Mouse (Mus musculus): ENCODE results near the gene Zdhhc16. TPM values are rescaled to one million over a fixed set of nuclear protein-coding genes. Genes with fewer than 3 reads are reported as not detected.

The Zdhhc16 gene
- polyA plus RNA-seq, 1 experiment from 2014 or later, result 17.4 TPM

- Histone ChIP-seq H3K27ac (no peak overlapping the region), H3K79me2 (ENCODE audit: inconsistent target) (peaks cover 62% of the 10 kb centered on the region), H3K4me3 (ENCODE audit: inconsistent target) (no peak overlapping the region), H3K36me3 (ENCODE audit: inconsistent target) (peaks cover 32% of the 10 kb centered on the region)
- 100% methylated on average over 1 of the region's 1 CpGs for WGBS (ENCODE audit: missing documents)
These were observed 2.6 kb downstream of the Zdhhc16 start for GRCm38 (mm10) chr19:41935921-41936320.

GRCm38 (mm10) chr19:41938539-41938938, 5.3 kb downstream of the Zdhhc16 start:
- Histone ChIP-seq H3K79me2 (ENCODE audit: inconsistent target) (peaks cover 47% of the 10 kb centered on the region), H3K36me3 (ENCODE audit: inconsistent target) (peaks cover 57% of the 10 kb centered on the region), H3K4me3 (ENCODE audit: inconsistent target) (no peak overlapping the region), H3K27ac (no peak overlapping the region)
- 97% methylated on average over 5 of the region's 5 CpGs for WGBS (ENCODE audit: missing documents)

GRCm38 (mm10) chr19:41943841-41944240, 10.6 kb downstream of the Zdhhc16 start:
- Histone ChIP-seq H3K27ac (no peak overlapping the region), H3K4me3 (ENCODE audit: inconsistent target) (no peak overlapping the region), H3K36me3 (ENCODE audit: inconsistent target) (peaks cover 93% of the 10 kb centered on the region), H3K79me2 (ENCODE audit: inconsistent target) (no peaks in the 10 kb centered on the region)
- 94% methylated on average over 7 of the region's 7 CpGs for WGBS (ENCODE audit: missing documents)

- WGBS (ENCODE audit: missing documents), result 87% methylated on average over 4 of the region's 4 CpGs
- Histone ChIP-seq H3K27ac (no peak overlapping the region), H3K4me3 (ENCODE audit: inconsistent target) (no peak overlapping the region), H3K79me2 (ENCODE audit: inconsistent target) (no peaks in the 10 kb centered on the region), H3K36me3 (ENCODE audit: inconsistent target) (peaks cover 91% of the 10 kb centered on the region)
These were observed 19.0 kb downstream of the Zdhhc16 start for GRCm38 (mm10) chr19:41952287-41952686.

GRCm38 (mm10) chr19:41953574-41953973, 20.3 kb downstream of the Zdhhc16 start:
- 100% methylated on average over 3 of the region's 3 CpGs for WGBS (ENCODE audit: missing documents)
- Histone ChIP-seq H3K79me2 (ENCODE audit: inconsistent target) (no peaks in the 10 kb centered on the region), H3K4me3 (ENCODE audit: inconsistent target) (no peak overlapping the region), H3K36me3 (ENCODE audit: inconsistent target) (peaks cover 91% of the 10 kb centered on the region), H3K27ac (no peak overlapping the region)

- WGBS (ENCODE audit: missing documents), result 61% methylated on average over 7 of the region's 7 CpGs
- peaks cover 40% of the 10 kb centered on the region for H3K36me3 ChIP-seq (ENCODE audit: inconsistent target)
These were observed 36.3 kb downstream of the Zdhhc16 start for GRCm38 (mm10) chr19:41969618-41970017.

GRCm38 (mm10) chr19:41973891-41974794, 40.9 kb downstream of the Zdhhc16 start:
- WGBS (ENCODE audit: missing documents), result 82% methylated on average over 13 of the region's 13 CpGs
- no peak overlapping the region for H3K4me3 ChIP-seq (ENCODE audit: inconsistent target)
- H3K79me2 ChIP-seq (ENCODE audit: inconsistent target), result peaks cover 100% of the 10 kb centered on the region
- H3K27ac ChIP-seq, result peak overlapping the region; percentile 62
- peaks cover 5% of the 10 kb centered on the region; the same call in 1 of the 2 replicates for H3K36me3 ChIP-seq (ENCODE audit: inconsistent target)

More at GRCm38 (mm10) chr19:41969618-41970017, 36.3 kb downstream of the Zdhhc16 start:
- Histone ChIP-seq H3K27ac (no peak overlapping the region), H3K79me2 (ENCODE audit: inconsistent target) (peaks cover 81% of the 10 kb centered on the region), H3K4me3 (ENCODE audit: inconsistent target) (no peak overlapping the region)

GRCm38 (mm10) chr19:41980422-41980818, 47.1 kb downstream of the Zdhhc16 start:
- 2% methylated on average over 16 of the region's 16 CpGs for WGBS (ENCODE audit: missing documents)
- Histone ChIP-seq H3K27ac (peak overlapping the region; percentile 60), H3K79me2 (ENCODE audit: inconsistent target) (peaks cover 84% of the 10 kb centered on the region), H3K36me3 (ENCODE audit: inconsistent target) (no peaks in the 10 kb centered on the region), H3K4me3 (ENCODE audit: inconsistent target) (peak overlapping the region; percentile 84)

GRCm38 (mm10) chr19:41980819-41981594, 47.7 kb downstream of the Zdhhc16 start, which contains the start of gene Mms19:
Gene Mms19, minus strand, starts transcription at chr19:41981157.
- WGBS (ENCODE audit: missing documents), result under 1% methylated on average over 64 of the region's 68 CpGs

GRCm38 (mm10) chr19:41981595-41981927, 48.3 kb downstream of the Zdhhc16 start, which contains the start of gene Ubtd1:
Gene Ubtd1, plus strand, starts transcription at chr19:41981763.
- peaks cover 84% of the 10 kb centered on the region for H3K79me2 ChIP-seq (ENCODE audit: inconsistent target)
- no peaks in the 10 kb centered on the region for H3K36me3 ChIP-seq (ENCODE audit: inconsistent target)
- under 1% methylated on average over 26 of the region's 33 CpGs for WGBS (ENCODE audit: missing documents)
- peak within 1 kb of the TSS; percentile 84 for H3K4me3 ChIP-seq (ENCODE audit: inconsistent target)
- peak within 1 kb of the TSS; percentile 78 for H3K27ac ChIP-seq

More at GRCm38 (mm10) chr19:41980819-41981594, 47.7 kb downstream of the Zdhhc16 start, which contains the start of gene Mms19:
- H3K27ac ChIP-seq, result peak within 1 kb of the TSS; percentile 60
- peaks cover 84% of the 10 kb centered on the region for H3K79me2 ChIP-seq (ENCODE audit: inconsistent target)
- H3K4me3 ChIP-seq (ENCODE audit: inconsistent target), result peak within 1 kb of the TSS; percentile 84
- H3K36me3 ChIP-seq (ENCODE audit: inconsistent target), result no peaks in the 10 kb centered on the region

- no peaks in the 10 kb centered on the region for H3K36me3 ChIP-seq (ENCODE audit: inconsistent target)
- peak overlapping the region; percentile 80 for H3K4me3 ChIP-seq (ENCODE audit: inconsistent target)
- peaks cover 84% of the 10 kb centered on the region for H3K79me2 ChIP-seq (ENCODE audit: inconsistent target)
- H3K27ac ChIP-seq, result peak overlapping the region; percentile 78
- whole genome bisulfite sequencing (ENCODE audit: missing documents), result under 1% methylated on average over 65 of the region's 74 CpGs
These were observed 48.9 kb downstream of the Zdhhc16 start for GRCm38 (mm10) chr19:41981931-41982790.

- Histone ChIP-seq H3K27ac (peak overlapping the region; percentile 78), H3K79me2 (ENCODE audit: inconsistent target) (peaks cover 84% of the 10 kb centered on the region), H3K36me3 (ENCODE audit: inconsistent target) (no peaks in the 10 kb centered on the region), H3K4me3 (ENCODE audit: inconsistent target) (peak overlapping the region; percentile 80)
- WGBS (ENCODE audit: missing documents), result 3% methylated on average over 4 of the region's 4 CpGs
These were observed 49.5 kb downstream of the Zdhhc16 start for GRCm38 (mm10) chr19:41982791-41983150.

- Histone ChIP-seq H3K36me3 (ENCODE audit: inconsistent target) (no peaks in the 10 kb centered on the region), H3K27ac (no peak overlapping the region), H3K4me3 (ENCODE audit: inconsistent target) (no peak overlapping the region), H3K79me2 (ENCODE audit: inconsistent target) (peaks cover 88% of the 10 kb centered on the region)
- WGBS (ENCODE audit: missing documents), result 93% methylated on average over 4 of the region's 5 CpGs
These were observed 52.7 kb downstream of the Zdhhc16 start for GRCm38 (mm10) chr19:41985994-41986393.

GRCm38 (mm10) chr19:41987206-41987605, 53.9 kb downstream of the Zdhhc16 start:
- Histone ChIP-seq H3K27ac (no peak overlapping the region), H3K79me2 (ENCODE audit: inconsistent target) (peaks cover 100% of the 10 kb centered on the region), H3K4me3 (ENCODE audit: inconsistent target) (no peak overlapping the region), H3K36me3 (ENCODE audit: inconsistent target) (no peaks in the 10 kb centered on the region)
- 86% methylated on average over 4 of the region's 4 CpGs for WGBS (ENCODE audit: missing documents)

All from macrophage (primary cell).